8 mouse cellular contexts compared by ENCODE assay signal in genomic region chr4:55480322-55480767, GRCm38 (mm10). TPM values are rescaled to one million over a fixed set of nuclear protein-coding genes. Genes with fewer than 3 reads are reported as not detected.
DNase-seq lines count a peak whose midpoint lies in the region; ATAC-seq and TF ChIP-seq lines count a peak whose summit lies in the region.

No protein-coding gene starts in this region.

- H3K36me3 ChIP-seq in heart, embryonic 14.5 days (ENCODE audit: control insufficient read depth, insufficient read depth, low read length) = no peaks in the 10 kb centered on the region
- H3K36me3 ChIP-seq in kidney, embryonic 16.5 days (ENCODE audit: insufficient read depth, low read length) = no peaks in the 10 kb centered on the region
- H3K36me3 ChIP-seq in limb, embryonic 15.5 days = no peaks in the 10 kb centered on the region
- H3K36me3 ChIP-seq in midbrain, postnatal 0 days (ENCODE audit: insufficient read depth, low read length) = no peaks in the 10 kb centered on the region

- TF ChIP-seq CTCF in midbrain, postnatal 0 days (IDR thresholded peaks at IDR 0.05) = peak; percentile 89

- no peak overlapping the region for H3K27ac ChIP-seq in heart, embryonic 14.5 days (replicated peaks in 1 of 2; ENCODE audit: control insufficient read depth in 1 of 2, insufficient read depth in 1 of 2, low read depth in 2 of 2, low read length in 2 of 2)
- no peak overlapping the region for H3K27ac ChIP-seq in kidney, embryonic 16.5 days (ENCODE audit: low read length)
- no peak overlapping the region for H3K27ac ChIP-seq in limb, embryonic 15.5 days
- no peak overlapping the region for H3K27ac ChIP-seq in midbrain, postnatal 0 days (ENCODE audit: low read depth, low read length)

- H3K4me2 ChIP-seq in heart, embryonic 14.5 days (ENCODE audit: low read length) = peak overlapping the region; percentile 65
- H3K4me2 ChIP-seq in kidney, embryonic 16.5 days (replicated peaks; ENCODE audit: low read depth, low read length) = peak overlapping the region; percentile 57
- peak overlapping the region; percentile 63 for H3K4me2 ChIP-seq in limb, embryonic 15.5 days
- H3K4me2 ChIP-seq in midbrain, postnatal 0 days (ENCODE audit: low read depth, low read length, poor library complexity, severe bottlenecking) = peak overlapping the region; percentile 43

- peak overlapping the region; percentile 29 to 36 for H3K4me3 ChIP-seq in heart, embryonic 14.5 days (ENCODE audit: control insufficient read depth in 1 of 2, insufficient read depth in 1 of 2, low read depth in 1 of 2, low read length in 2 of 2)
- H3K4me3 ChIP-seq in kidney, embryonic 16.5 days (ENCODE audit: low read length) = peak overlapping the region; percentile 32; the same call in 1 of the 2 replicates
- H3K4me3 ChIP-seq in limb, embryonic 15.5 days = peak overlapping the region; percentile 38
- H3K4me3 ChIP-seq in midbrain, postnatal 0 days (ENCODE audit: low read depth, low read length) = no peak overlapping the region

- peaks cover 19 to 28% of the 10 kb centered on the region in 2 experiments for H3K4me1 ChIP-seq in heart, embryonic 14.5 days (ENCODE audit: control insufficient read depth in 2 of 2, insufficient read depth in 2 of 2, low read length in 2 of 2)
- 0 out of 2 replicates have a peak, but pooled peaks cover 6% of the 10 kb centered on the region for H3K4me1 ChIP-seq in kidney, embryonic 16.5 days (ENCODE audit: insufficient read depth, low read length)
- H3K4me1 ChIP-seq in limb, embryonic 15.5 days = peaks cover 21% of the 10 kb centered on the region
- H3K4me1 ChIP-seq in midbrain, postnatal 0 days (ENCODE audit: insufficient read depth, low read length) = no peaks in the 10 kb centered on the region

- H3K9me3 ChIP-seq in heart, embryonic 14.5 days (ENCODE audit: control insufficient read depth, low read length) = no peaks in the 10 kb centered on the region
- no peaks in the 10 kb centered on the region for H3K9me3 ChIP-seq in kidney, embryonic 16.5 days (ENCODE audit: low read length)
- H3K9me3 ChIP-seq in limb, embryonic 15.5 days = no peaks in the 10 kb centered on the region
- H3K9me3 ChIP-seq in midbrain, postnatal 0 days (ENCODE audit: low read length) = no peaks in the 10 kb centered on the region

- peak; percentile 53 for DNase-seq in gastrocnemius, adult 18-20 months (ENCODE audit: low spot score)
- DNase-seq in gastrocnemius, postnatal 25 days = no peak
- DNase-seq in midbrain, postnatal 0 days (ENCODE audit: low spot score) = peak; percentile 67
- DNase-seq in spleen, postnatal 14 days (ENCODE audit: low spot score in 2 of 2) = peak; percentile 25 to 54

- WGBS in heart, embryonic 14.5 days = 13% methylated on average over 25 of the region's 25 CpGs
- 15% methylated on average over 25 of the region's 25 CpGs for WGBS in kidney, embryonic 16.5 days
- 7% methylated on average over 25 of the region's 25 CpGs for WGBS in limb, embryonic 15.5 days
- 17% methylated on average over 24 of the region's 25 CpGs for WGBS in midbrain, postnatal 0 days

- H3K27me3 ChIP-seq in heart, embryonic 14.5 days (ENCODE audit: control insufficient read depth, insufficient read depth, low read length) = no peaks in the 10 kb centered on the region
- no peaks in the 10 kb centered on the region for H3K27me3 ChIP-seq in kidney, embryonic 16.5 days (ENCODE audit: insufficient read depth, low read length)
- no peaks in the 10 kb centered on the region for H3K27me3 ChIP-seq in limb, embryonic 15.5 days
- no peaks in the 10 kb centered on the region for H3K27me3 ChIP-seq in midbrain, postnatal 0 days (ENCODE audit: insufficient read depth, low read length)

- peak overlapping the region; percentile 27; the same call in 1 of the 2 replicates for H3K9ac ChIP-seq in heart, embryonic 14.5 days (ENCODE audit: low read length)
- peak overlapping the region; percentile 47; the same call in 1 of the 2 replicates for H3K9ac ChIP-seq in kidney, embryonic 16.5 days (replicated peaks; ENCODE audit: low read length)
- H3K9ac ChIP-seq in limb, embryonic 15.5 days = no peak overlapping the region
- no peak overlapping the region for H3K9ac ChIP-seq in midbrain, postnatal 0 days (replicated peaks; ENCODE audit: low read length, poor library complexity, severe bottlenecking)

- ATAC-seq in erythroblast, adult 5-6 weeks (replicated peaks; ENCODE audit: low FRiP score, poor library complexity, severe bottlenecking) = peak; percentile 60; the same call in 1 of the 2 replicates
- peak; percentile 37; the same call in 1 of the 2 replicates for ATAC-seq in heart, embryonic 14.5 days (ENCODE audit: insufficient number of reproducible peaks, insufficient read depth, low FRiP score, low read depth)
- ATAC-seq in kidney, embryonic 16.5 days (ENCODE audit: low FRiP score, low TSS enrichment) = peak; percentile 74
- no peak for ATAC-seq in limb, embryonic 15.5 days (ENCODE audit: insufficient number of reproducible peaks, low FRiP score, low TSS enrichment, low read depth)
- ATAC-seq in midbrain, postnatal 0 days (ENCODE audit: low FRiP score) = peak; percentile 59

RNA-seq across cellular contexts. Expression of gene Klf4, which starts 51.9 kb away (rescaled TPM):
- 10 to 100 TPM; 16.0 to 46.3 TPM for total RNA-seq in gastrocnemius, adult 18-20 months (2021)
- total RNA-seq in gastrocnemius, postnatal 25 days (2021) = 10 to 100 TPM; 11.6 to 17.0 TPM
- total RNA-seq in erythroblast, adult 5-6 weeks (2015; ENCODE audit: low replicate concordance) = 5.0 and 10.7 TPM in 2 replicates
- total RNA-seq in erythroblast, adult 5-6 weeks (2017; ENCODE audit: low replicate concordance) = 3.1 and 4.0 TPM in 2 replicates
- polyA plus RNA-seq in heart, embryonic 14.5 days (2014; fragmentation: Nextera tagmentation; extraction: Ambion mirVana) = 4.0 and 4.2 TPM in 2 replicates
- polyA plus RNA-seq in kidney, embryonic 16.5 days (2015; fragmentation: Nextera tagmentation; extraction: Ambion mirVana) = 3.3 and 3.8 TPM in 2 replicates
- 46.1 and 46.9 TPM in 2 replicates for polyA plus RNA-seq in limb, embryonic 15.5 days (2015; fragmentation: Nextera tagmentation; extraction: Ambion mirVana)
- total RNA-seq in midbrain, postnatal 0 days (2014; rRNA removed) = 8.2 and 12.4 TPM in 2 replicates
- polyA plus RNA-seq in midbrain, postnatal 0 days (2015; fragmentation: Nextera tagmentation; extraction: Ambion mirVana) = 4.1 and 4.3 TPM in 2 replicates

Comparison
In these comparisons a context has a peak if more than half of its experiments do, and no peak if none do; other contexts are left out.
1. H3K9ac ChIP-seq: peak in heart, embryonic 14.5 days (single experiment) and kidney, embryonic 16.5 days (single experiment); none in limb, embryonic 15.5 days (single experiment) and midbrain, postnatal 0 days (single experiment).
2. Peak in every context shown above with its lines, with median percentiles within 50 percentile points of each other: H3K4me2 ChIP-seq.